Mouse (Mus musculus): Measurements from ENCODE around the gene Nnat. TPM values are rescaled to one million over a fixed set of nuclear protein-coding genes. Genes with fewer than 3 reads are reported as not detected.

Nnat gene
- polyA plus RNA-seq, 1 experiment from 2014 or later: 410 TPM

GRCm38 (mm10) chr2:157530056-157530955 lies 29.6 kb upstream of the Nnat start:
- Histone ChIP-seq H3K4me2 (ENCODE audit: low read length) (no peak overlapping the region), H3K9ac (ENCODE audit: low read length) (no peak overlapping the region), H3K27me3 (replicated peaks; ENCODE audit: control insufficient read depth, insufficient read depth, low read length) (no peaks in the 10 kb centered on the region), H3K9me3 (ENCODE audit: control insufficient read depth, low read length) (no peaks in the 10 kb centered on the region), H3K4me1 (replicated peaks; ENCODE audit: control insufficient read depth, insufficient read depth, low read length) (no peaks in the 10 kb centered on the region), H3K36me3 (ENCODE audit: control insufficient read depth, insufficient read depth, low read length) (no peaks in the 10 kb centered on the region), H3K27ac (ENCODE audit: low read depth) (no peak overlapping the region), H3K4me3 (ENCODE audit: low read depth, low read length) (no peak overlapping the region)
- ATAC-seq (replicated peaks; ENCODE audit: low FRiP score, low TSS enrichment, low read depth) (no peak), DNase-seq (ENCODE audit: low spot score) (no peak)
- 76% methylated on average over 13 of the region's 13 CpGs for WGBS

- no peak for ATAC-seq (replicated peaks; ENCODE audit: low FRiP score, low TSS enrichment, low read depth)
- H3K4me1 ChIP-seq (replicated peaks; ENCODE audit: control insufficient read depth, insufficient read depth, low read length): no peaks in the 10 kb centered on the region
- H3K27ac ChIP-seq (ENCODE audit: low read depth): no peak overlapping the region
- no peaks in the 10 kb centered on the region for H3K9me3 ChIP-seq (ENCODE audit: control insufficient read depth, low read length)
- H3K27me3 ChIP-seq (replicated peaks; ENCODE audit: control insufficient read depth, insufficient read depth, low read length): no peaks in the 10 kb centered on the region
- H3K9ac ChIP-seq (ENCODE audit: low read length): no peak overlapping the region
- WGBS: 51% methylated on average over 8 of the region's 8 CpGs
- no peak for DNase-seq (ENCODE audit: low spot score)
- no peak overlapping the region for H3K4me3 ChIP-seq (ENCODE audit: low read depth, low read length)
- H3K36me3 ChIP-seq (ENCODE audit: control insufficient read depth, insufficient read depth, low read length): no peaks in the 10 kb centered on the region
- H3K4me2 ChIP-seq (ENCODE audit: low read length): no peak overlapping the region
Observed at GRCm38 (mm10) chr2:157531681-157532426, 28.0 kb upstream of the Nnat start.

- no peak overlapping the region for H3K27ac ChIP-seq (ENCODE audit: low read depth)
- no peak overlapping the region for H3K9ac ChIP-seq (ENCODE audit: low read length)
- H3K4me1 ChIP-seq (replicated peaks; ENCODE audit: control insufficient read depth, insufficient read depth, low read length): no peaks in the 10 kb centered on the region
- H3K9me3 ChIP-seq (ENCODE audit: control insufficient read depth, low read length): no peaks in the 10 kb centered on the region
- WGBS: 75% methylated on average over 4 of the region's 4 CpGs
- no peaks in the 10 kb centered on the region for H3K27me3 ChIP-seq (replicated peaks; ENCODE audit: control insufficient read depth, insufficient read depth, low read length)
- ATAC-seq (replicated peaks; ENCODE audit: low FRiP score, low TSS enrichment, low read depth) (no peak), DNase-seq (ENCODE audit: low spot score) (no peak)
- H3K4me2 ChIP-seq (ENCODE audit: low read length): no peak overlapping the region
- no peaks in the 10 kb centered on the region for H3K36me3 ChIP-seq (ENCODE audit: control insufficient read depth, insufficient read depth, low read length)
- no peak overlapping the region for H3K4me3 ChIP-seq (ENCODE audit: low read depth, low read length)
Observed at GRCm38 (mm10) chr2:157534163-157534562, 25.7 kb upstream of the Nnat start.

- no peaks in the 10 kb centered on the region for H3K27me3 ChIP-seq (replicated peaks; ENCODE audit: control insufficient read depth, insufficient read depth, low read length)
- ATAC-seq (replicated peaks; ENCODE audit: low FRiP score, low TSS enrichment, low read depth) (no peak), DNase-seq (ENCODE audit: low spot score) (no peak)
- H3K9ac ChIP-seq (ENCODE audit: low read length): no peak overlapping the region
- 61% methylated on average over 7 of the region's 7 CpGs for WGBS
- H3K9me3 ChIP-seq (ENCODE audit: control insufficient read depth, low read length): no peaks in the 10 kb centered on the region
- H3K4me1 ChIP-seq (replicated peaks; ENCODE audit: control insufficient read depth, insufficient read depth, low read length): peaks cover 4% of the 10 kb centered on the region
- H3K4me2 ChIP-seq (ENCODE audit: low read length): no peak overlapping the region
- H3K36me3 ChIP-seq (ENCODE audit: control insufficient read depth, insufficient read depth, low read length): no peaks in the 10 kb centered on the region
- H3K27ac ChIP-seq (ENCODE audit: low read depth): no peak overlapping the region
- H3K4me3 ChIP-seq (ENCODE audit: low read depth, low read length): no peak overlapping the region
Observed at GRCm38 (mm10) chr2:157536476-157537081, 23.3 kb upstream of the Nnat start.

- H3K27me3 ChIP-seq (replicated peaks; ENCODE audit: control insufficient read depth, insufficient read depth, low read length): no peaks in the 10 kb centered on the region
- no peak overlapping the region for H3K27ac ChIP-seq (ENCODE audit: low read depth)
- H3K36me3 ChIP-seq (ENCODE audit: control insufficient read depth, insufficient read depth, low read length): 0 out of 2 replicates have a peak, but pooled peaks cover under 1% of the 10 kb centered on the region
- no peak overlapping the region for H3K9ac ChIP-seq (ENCODE audit: low read length)
- H3K9me3 ChIP-seq (ENCODE audit: control insufficient read depth, low read length): no peaks in the 10 kb centered on the region
- ATAC-seq (replicated peaks; ENCODE audit: low FRiP score, low TSS enrichment, low read depth) (no peak), DNase-seq (ENCODE audit: low spot score) (no peak)
- no peak overlapping the region for H3K4me3 ChIP-seq (ENCODE audit: low read depth, low read length)
- H3K4me2 ChIP-seq (ENCODE audit: low read length): no peak overlapping the region
- H3K4me1 ChIP-seq (replicated peaks; ENCODE audit: control insufficient read depth, insufficient read depth, low read length): peaks cover 4% of the 10 kb centered on the region
- WGBS: 35% methylated on average over 7 of the region's 7 CpGs
Observed at GRCm38 (mm10) chr2:157537118-157537517, 22.8 kb upstream of the Nnat start.

- no peak overlapping the region for H3K4me3 ChIP-seq (ENCODE audit: low read depth, low read length)
- H3K36me3 ChIP-seq (ENCODE audit: control insufficient read depth, insufficient read depth, low read length): peaks cover 15% of the 10 kb centered on the region; the same call in 1 of the 2 replicates
- DNase-seq (ENCODE audit: low spot score) (no peak), ATAC-seq (replicated peaks; ENCODE audit: low FRiP score, low TSS enrichment, low read depth) (no peak)
- peaks cover 4% of the 10 kb centered on the region for H3K4me1 ChIP-seq (replicated peaks; ENCODE audit: control insufficient read depth, insufficient read depth, low read length)
- H3K27ac ChIP-seq (ENCODE audit: low read depth): no peak overlapping the region; the same call in 1 of the 2 replicates
- 66% methylated on average over 24 of the region's 24 CpGs for WGBS
- no peaks in the 10 kb centered on the region for H3K27me3 ChIP-seq (replicated peaks; ENCODE audit: control insufficient read depth, insufficient read depth, low read length)
- H3K9ac ChIP-seq (ENCODE audit: low read length): no peak overlapping the region
- no peak overlapping the region for H3K4me2 ChIP-seq (ENCODE audit: low read length)
- no peaks in the 10 kb centered on the region for H3K9me3 ChIP-seq (ENCODE audit: control insufficient read depth, low read length)
Observed at GRCm38 (mm10) chr2:157540073-157540952, 19.6 kb upstream of the Nnat start.

GRCm38 (mm10) chr2:157540953-157541569 lies 18.8 kb upstream of the Nnat start:
- peaks cover 4% of the 10 kb centered on the region for H3K4me1 ChIP-seq (replicated peaks; ENCODE audit: control insufficient read depth, insufficient read depth, low read length)
- H3K36me3 ChIP-seq (ENCODE audit: control insufficient read depth, insufficient read depth, low read length): peaks cover 21% of the 10 kb centered on the region; the same call in 1 of the 2 replicates
- no peak overlapping the region for H3K4me2 ChIP-seq (ENCODE audit: low read length)
- H3K27ac ChIP-seq (ENCODE audit: low read depth): no peak overlapping the region; the same call in 1 of the 2 replicates
- no peak overlapping the region for H3K4me3 ChIP-seq (ENCODE audit: low read depth, low read length)
- no peak overlapping the region for H3K9ac ChIP-seq (ENCODE audit: low read length)
- WGBS: 62% methylated on average over 9 of the region's 9 CpGs
- H3K27me3 ChIP-seq (replicated peaks; ENCODE audit: control insufficient read depth, insufficient read depth, low read length): no peaks in the 10 kb centered on the region
- ATAC-seq (replicated peaks; ENCODE audit: low FRiP score, low TSS enrichment, low read depth) (no peak), DNase-seq (ENCODE audit: low spot score) (no peak)
- no peaks in the 10 kb centered on the region for H3K9me3 ChIP-seq (ENCODE audit: control insufficient read depth, low read length)

All from intestine, embryonic 14.5 days (tissue).